Comparison of ENCODE assay signal across 14 mouse cellular contexts in the genomic region with DNA sequence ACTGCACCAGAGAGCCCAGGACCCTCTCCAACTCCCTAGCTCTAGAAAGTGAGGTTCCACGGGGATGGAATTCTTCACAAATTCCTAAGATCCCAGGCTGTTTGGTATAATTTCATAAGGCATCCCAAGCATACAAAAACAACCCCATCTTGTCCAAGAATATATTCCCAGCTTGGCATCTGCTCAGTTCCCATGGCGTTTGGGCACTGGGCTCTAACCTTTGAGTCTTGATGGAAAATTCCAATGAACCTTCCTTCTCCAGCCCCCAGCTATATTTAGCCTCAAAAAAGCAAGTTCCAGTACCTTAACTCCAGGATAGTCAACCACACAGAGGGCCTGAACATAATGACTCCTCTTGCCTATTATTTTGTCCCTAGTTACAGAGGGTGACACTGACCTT. TPM values are rescaled to one million over a fixed set of nuclear protein-coding genes. Genes with fewer than 3 reads are reported as not detected.
"Had no signal": no experiment of that assay in that cellular context is flagged by ENCODE, and none has a peak within 500 bp of the region (broad histone marks: within the 10 kb centered on the region; RNA-seq: fewer than 3 reads in every experiment).

No protein-coding gene starts in this region.

- DNase-seq: kidney, postnatal 25 days; layer of hippocampus, adult 9-11 months; left cerebral cortex, postnatal 4 days; liver, postnatal 0 days; lung, embryonic 14.5 days; right cerebral cortex, adult 18-20 months; right cerebral cortex, postnatal 14 days; right cerebral cortex, postnatal 4 days; thymus, adult 2 months; thymus, postnatal 14 days; thymus, postnatal 4 days had no signal

- ATAC-seq: liver, postnatal 0 days; lung, postnatal 0 days; midbrain, embryonic 15.5 days had no signal

RNA-seq across cellular contexts. Expression of a gene that starts 43.9 kb away (rescaled TPM):
- total RNA-seq: megakaryocyte, adult 5-6 weeks had no signal
